Mouse (Mus musculus): Measurements from ENCODE around the gene Trmo. TPM values are rescaled to one million over a fixed set of nuclear protein-coding genes. Genes with fewer than 3 reads are reported as not detected.

Gene Trmo
- polyA plus RNA-seq, 1 experiment from 2014 or later, result 12.7 TPM

- Histone ChIP-seq H3K9me3 (no peaks in the 10 kb centered on the region), H3K27ac (replicated peaks) (no peak overlapping the region), H3K27me3 (replicated peaks; ENCODE audit: low read depth, poor library complexity, severe bottlenecking) (peaks cover 66% of the 10 kb centered on the region), H3K36me3 (replicated peaks) (no peaks in the 10 kb centered on the region), H3K4me1 (peaks cover 20% of the 10 kb centered on the region), H3K4me3 (no peak overlapping the region)
- no peak for DNase-seq (ENCODE audit: low spot score)
- WGBS, result 17% methylated on average over 12 of the region's 12 CpGs
These were observed 21.7 kb downstream of the Trmo start for GRCm38 (mm10) chr4:46367487-46367959.

DNA sequence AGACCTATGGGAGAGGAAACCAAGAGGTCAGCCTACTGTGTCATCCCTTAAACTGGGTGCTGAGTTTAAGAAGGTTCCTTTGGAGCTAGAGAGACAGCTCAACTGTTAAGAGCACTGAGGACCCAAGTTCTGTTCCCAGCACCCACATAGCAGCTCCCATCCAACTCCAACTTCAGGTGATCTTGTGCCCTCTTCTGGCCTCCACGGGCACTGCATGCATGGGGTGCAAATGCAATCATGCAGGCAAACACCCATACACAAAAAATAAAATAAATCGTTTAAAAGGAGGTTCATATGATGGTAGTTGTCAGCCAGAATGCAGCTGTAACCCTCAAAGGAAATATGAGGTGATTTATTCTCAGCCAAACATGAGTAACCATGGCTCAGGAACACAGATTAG lies 24.9 kb downstream of the Trmo start:
- DNase-seq (ENCODE audit: low spot score), result no peak
- WGBS, result 77% methylated on average over 2 of the region's 2 CpGs

GRCm38 (mm10) chr4:46361258-46361657 lies 28.0 kb downstream of the Trmo start:
- Histone ChIP-seq H3K36me3 (replicated peaks) (no peaks in the 10 kb centered on the region), H3K27ac (replicated peaks) (no peak overlapping the region), H3K27me3 (replicated peaks; ENCODE audit: low read depth, poor library complexity, severe bottlenecking) (peaks cover 29% of the 10 kb centered on the region), H3K9me3 (no peaks in the 10 kb centered on the region), H3K4me3 (no peak overlapping the region), H3K4me1 (no peaks in the 10 kb centered on the region)
- no peak for DNase-seq (ENCODE audit: low spot score)
- 76% methylated on average over 5 of the region's 5 CpGs for WGBS

More for the DNA sequence above, 24.9 kb downstream of the Trmo start:
- no peak overlapping the region for H3K27ac ChIP-seq (replicated peaks)
- H3K9me3 ChIP-seq, result no peaks in the 10 kb centered on the region
- peaks cover 42% of the 10 kb centered on the region for H3K27me3 ChIP-seq (replicated peaks; ENCODE audit: low read depth, poor library complexity, severe bottlenecking)
- peaks cover 7% of the 10 kb centered on the region; the same call in 1 of the 2 replicates for H3K4me1 ChIP-seq
- H3K36me3 ChIP-seq (replicated peaks), result no peaks in the 10 kb centered on the region
- H3K4me3 ChIP-seq, result no peak overlapping the region

DNA sequence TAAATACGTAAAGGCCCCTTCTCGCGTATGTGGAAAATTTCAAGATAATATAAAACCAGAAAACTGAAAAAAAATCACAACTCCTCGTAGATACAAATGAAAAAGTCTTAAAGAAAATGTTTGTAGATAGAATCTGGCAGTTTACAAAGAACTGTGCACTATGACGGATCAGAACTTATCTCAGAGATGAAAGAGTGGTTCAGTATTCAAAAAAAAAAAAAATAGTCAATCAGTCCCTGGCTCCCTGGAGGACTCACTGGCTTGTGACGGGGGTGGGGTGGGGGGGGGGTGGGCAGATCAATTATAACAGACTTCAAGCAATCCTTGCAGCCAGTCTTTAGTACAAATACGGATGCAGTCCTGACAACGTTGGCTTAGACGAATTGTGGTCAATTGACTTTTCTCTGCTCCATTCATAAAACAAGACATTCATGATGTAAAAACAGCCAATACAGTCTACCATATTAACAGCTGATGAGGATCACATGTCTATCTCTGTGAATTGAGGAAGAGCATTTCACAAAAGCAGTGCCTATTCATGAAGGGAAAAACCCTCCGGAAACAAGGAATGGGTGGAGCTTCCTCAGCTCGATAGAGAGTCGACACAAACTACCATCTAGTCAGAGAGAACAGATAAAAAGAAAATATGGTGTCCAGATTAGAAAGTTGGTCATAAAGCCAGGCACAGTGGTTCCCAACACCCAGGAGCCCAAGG lies 29.5 kb downstream of the Trmo start:
- WGBS, result 81% methylated on average over 12 of the region's 12 CpGs
- H3K4me3 ChIP-seq, result no peak overlapping the region
- peaks cover 30% of the 10 kb centered on the region for H3K27me3 ChIP-seq (replicated peaks; ENCODE audit: low read depth, poor library complexity, severe bottlenecking)
- no peaks in the 10 kb centered on the region for H3K36me3 ChIP-seq (replicated peaks)
- no peak for DNase-seq (ENCODE audit: low spot score)
- H3K4me1 ChIP-seq, result no peaks in the 10 kb centered on the region
- no peaks in the 10 kb centered on the region for H3K9me3 ChIP-seq
- H3K27ac ChIP-seq (replicated peaks), result no peak overlapping the region

DNA sequence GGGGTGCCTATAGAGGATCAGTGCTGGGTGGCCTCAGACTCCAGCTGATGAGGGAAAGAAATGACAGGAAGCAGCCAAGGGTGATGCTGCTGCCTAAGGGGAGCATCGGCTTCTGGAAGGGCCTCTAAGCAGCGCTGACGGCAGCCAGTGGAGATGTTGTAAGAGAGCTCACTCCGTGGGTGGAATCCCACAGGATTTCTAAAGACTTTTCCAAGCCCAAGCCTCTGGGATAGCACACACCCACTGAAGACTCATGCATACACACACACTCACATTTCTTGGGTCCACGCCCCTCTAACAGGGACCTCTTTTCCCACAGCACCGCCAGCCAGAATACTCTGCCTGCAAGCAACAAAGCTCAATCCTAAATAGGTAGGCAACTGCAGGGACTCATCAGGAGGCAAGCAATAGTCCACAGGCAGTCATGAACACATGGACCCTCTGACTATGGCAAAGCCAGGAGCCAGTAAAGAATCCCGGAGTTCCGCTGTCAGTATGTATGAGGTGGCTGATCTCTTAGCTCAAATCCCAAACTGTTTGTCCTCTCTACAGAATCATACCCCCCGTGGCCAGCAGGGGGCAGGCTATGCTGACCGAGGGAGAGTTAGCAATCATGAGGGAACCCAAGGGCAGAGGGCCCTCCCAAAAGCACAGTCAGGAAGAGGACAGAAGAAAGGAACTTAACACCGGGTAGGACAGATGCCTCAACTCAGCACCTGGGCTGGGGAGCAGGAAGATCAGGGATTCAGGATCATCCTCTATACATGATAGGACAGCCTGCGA lies 32.7 kb downstream of the Trmo start:
- no peaks in the 10 kb centered on the region for H3K9me3 ChIP-seq
- H3K4me1 ChIP-seq, result peaks cover 20% of the 10 kb centered on the region
- H3K27me3 ChIP-seq (replicated peaks; ENCODE audit: low read depth, poor library complexity, severe bottlenecking), result peaks cover 59% of the 10 kb centered on the region
- DNase-seq (ENCODE audit: low spot score), result peak; percentile 83
- H3K27ac ChIP-seq (replicated peaks), result no peak overlapping the region
- no peak overlapping the region for H3K4me3 ChIP-seq
- WGBS, result 47% methylated on average over 12 of the region's 12 CpGs
- H3K36me3 ChIP-seq (replicated peaks), result no peaks in the 10 kb centered on the region

- Histone ChIP-seq H3K4me1 (peaks cover 20% of the 10 kb centered on the region), H3K36me3 (replicated peaks) (no peaks in the 10 kb centered on the region), H3K4me3 (peak overlapping the region; percentile 28; the same call in 1 of the 2 replicates), H3K9me3 (no peaks in the 10 kb centered on the region), H3K27ac (replicated peaks) (peak overlapping the region; percentile 71), H3K27me3 (replicated peaks; ENCODE audit: low read depth, poor library complexity, severe bottlenecking) (peaks cover 93% of the 10 kb centered on the region)
- peak; percentile 56 for DNase-seq (ENCODE audit: low spot score)
- 6% methylated on average over 10 of the region's 10 CpGs for WGBS
These were observed 36.2 kb downstream of the Trmo start for GRCm38 (mm10) chr4:46353045-46353444.

GRCm38 (mm10) chr4:46349530-46349929 lies 39.7 kb downstream of the Trmo start:
- Histone ChIP-seq H3K9me3 (no peaks in the 10 kb centered on the region), H3K4me1 (peaks cover 22% of the 10 kb centered on the region), H3K36me3 (replicated peaks) (no peaks in the 10 kb centered on the region), H3K27me3 (replicated peaks; ENCODE audit: low read depth, poor library complexity, severe bottlenecking) (peaks cover 98% of the 10 kb centered on the region), H3K4me3 (no peak overlapping the region), H3K27ac (replicated peaks) (no peak overlapping the region)
- 43% methylated on average over 5 of the region's 5 CpGs for WGBS
- DNase-seq (ENCODE audit: low spot score), result no peak

GRCm38 (mm10) chr4:46348897-46349296 lies 40.3 kb downstream of the Trmo start:
- WGBS, result 16% methylated on average over 9 of the region's 9 CpGs
- H3K36me3 ChIP-seq (replicated peaks), result no peaks in the 10 kb centered on the region
- H3K27me3 ChIP-seq (replicated peaks; ENCODE audit: low read depth, poor library complexity, severe bottlenecking), result peaks cover 100% of the 10 kb centered on the region
- no peak overlapping the region for H3K27ac ChIP-seq (replicated peaks)
- no peaks in the 10 kb centered on the region for H3K9me3 ChIP-seq
- no peak for DNase-seq (ENCODE audit: low spot score)
- H3K4me3 ChIP-seq, result no peak overlapping the region
- peaks cover 27% of the 10 kb centered on the region for H3K4me1 ChIP-seq

- DNase-seq (ENCODE audit: low spot score), result peak; percentile 51
- Histone ChIP-seq H3K9me3 (no peaks in the 10 kb centered on the region), H3K36me3 (replicated peaks) (no peaks in the 10 kb centered on the region), H3K27ac (replicated peaks) (no peak overlapping the region), H3K27me3 (replicated peaks; ENCODE audit: low read depth, poor library complexity, severe bottlenecking) (peaks cover 100% of the 10 kb centered on the region), H3K4me1 (peaks cover 27% of the 10 kb centered on the region), H3K4me3 (peak overlapping the region; percentile 32)
- 1% methylated on average over 41 of the region's 41 CpGs for WGBS
These were observed 41.4 kb downstream of the Trmo start for GRCm38 (mm10) chr4:46347580-46348515.

DNA sequence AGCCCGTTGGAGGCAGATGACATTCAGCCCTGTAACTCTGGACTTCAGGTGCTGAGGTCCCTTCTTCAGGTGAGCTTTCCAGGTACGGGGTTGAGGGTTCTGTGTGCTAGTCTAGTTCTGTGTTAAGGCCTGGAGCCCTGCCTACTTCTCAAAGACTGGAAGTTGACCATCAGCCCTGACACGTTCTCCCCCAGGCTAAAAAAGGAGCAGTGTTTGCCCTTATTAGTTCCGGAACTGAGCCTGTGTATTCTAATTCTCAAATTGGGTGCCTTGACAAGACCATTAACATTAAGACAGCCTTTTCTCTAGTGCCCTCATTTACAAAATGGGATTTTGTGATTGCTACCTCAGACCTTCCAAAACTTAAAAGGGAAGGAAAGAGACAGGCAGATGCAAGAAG lies 42.1 kb downstream of the Trmo start:
- Histone ChIP-seq H3K27ac (replicated peaks) (no peak overlapping the region), H3K27me3 (replicated peaks; ENCODE audit: low read depth, poor library complexity, severe bottlenecking) (peaks cover 100% of the 10 kb centered on the region), H3K4me3 (peak overlapping the region; percentile 32; the same call in 1 of the 2 replicates), H3K4me1 (peaks cover 23% of the 10 kb centered on the region), H3K9me3 (no peaks in the 10 kb centered on the region), H3K36me3 (replicated peaks) (no peaks in the 10 kb centered on the region)
- DNase-seq (ENCODE audit: low spot score), result no peak
- 4% methylated on average over 4 of the region's 4 CpGs for WGBS

- no peak for DNase-seq (ENCODE audit: low spot score)
- Histone ChIP-seq H3K27ac (replicated peaks) (no peak overlapping the region), H3K4me1 (peaks cover 23% of the 10 kb centered on the region), H3K36me3 (replicated peaks) (no peaks in the 10 kb centered on the region), H3K9me3 (no peaks in the 10 kb centered on the region), H3K27me3 (replicated peaks; ENCODE audit: low read depth, poor library complexity, severe bottlenecking) (peaks cover 100% of the 10 kb centered on the region), H3K4me3 (peak overlapping the region; percentile 52; the same call in 1 of the 2 replicates)
- WGBS, result 24% methylated on average over 6 of the region's 6 CpGs
These were observed 43.0 kb downstream of the Trmo start for GRCm38 (mm10) chr4:46346221-46346620.

DNA sequence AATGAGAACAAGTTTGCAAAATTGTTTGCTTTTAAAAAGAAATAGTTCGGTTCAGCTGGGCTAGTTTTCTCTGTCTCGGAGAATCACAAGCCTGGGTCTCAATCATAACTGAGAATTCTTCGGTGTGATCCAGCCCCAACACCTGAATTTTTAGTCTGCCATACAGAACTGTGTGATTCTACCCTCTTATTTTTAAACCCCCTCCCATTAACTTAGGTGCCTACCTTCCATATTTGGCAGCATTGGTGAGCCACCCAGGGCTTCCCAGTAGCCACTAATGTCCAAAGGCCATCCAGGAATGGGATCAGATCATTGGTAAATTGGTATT lies 43.5 kb downstream of the Trmo start:
- Histone ChIP-seq H3K27ac (replicated peaks) (no peak overlapping the region), H3K4me3 (peak overlapping the region; percentile 52; the same call in 1 of the 2 replicates), H3K9me3 (no peaks in the 10 kb centered on the region), H3K27me3 (replicated peaks; ENCODE audit: low read depth, poor library complexity, severe bottlenecking) (peaks cover 100% of the 10 kb centered on the region), H3K4me1 (peaks cover 23% of the 10 kb centered on the region), H3K36me3 (replicated peaks) (no peaks in the 10 kb centered on the region)
- no peak for DNase-seq (ENCODE audit: low spot score)
- 17% methylated on average over 3 of the region's 3 CpGs for WGBS
